Mouse (Mus musculus): ENCODE results near the gene Aifm2. TPM values are rescaled to one million over a fixed set of nuclear protein-coding genes. Genes with fewer than 3 reads are reported as not detected.

Gene Aifm2
- total RNA-seq, 2 experiments from 2014 or later: 6.7 to 10.3 TPM

GRCm38 (mm10) chr10:61695703-61696559, 19.1 kb upstream of the Aifm2 start:
- peak; percentile 29 to 33 for DNase-seq (ENCODE audit: extremely low spot score in 1 of 2, low spot score in 2 of 2)
- Histone ChIP-seq H3K4me3 (peak overlapping the region; percentile 100), H3K27ac (peak overlapping the region; percentile 68)
- intact Hi-C loops (cut with DNase I): loop anchor here (1.0 kb wide), 1 partner anchor 16 kb away; the partner anchor contains the start of gene Sar1a
- no peak for TF ChIP-seq CTCF (IDR thresholded peaks at IDR 0.05)

GRCm38 (mm10) chr10:61696560-61696823, 18.6 kb upstream of the Aifm2 start:
- peak overlapping the region; percentile 100 for H3K4me3 ChIP-seq
- no peak for TF ChIP-seq CTCF (IDR thresholded peaks at IDR 0.05)
- intact Hi-C loops (cut with DNase I): no loop called here
- no peak overlapping the region for H3K27ac ChIP-seq
- no peak for DNase-seq (ENCODE audit: extremely low spot score in 1 of 2, low spot score in 2 of 2)

GRCm38 (mm10) chr10:61697028-61697427, 18.0 kb upstream of the Aifm2 start:
- no peak overlapping the region for H3K27ac ChIP-seq
- DNase-seq (ENCODE audit: extremely low spot score in 1 of 2, low spot score in 2 of 2): no peak
- peak overlapping the region; percentile 100 for H3K4me3 ChIP-seq
- TF ChIP-seq CTCF (IDR thresholded peaks at IDR 0.05): no peak
- intact Hi-C loops (cut with DNase I): no loop called here

GRCm38 (mm10) chr10:61704663-61705062, 10.4 kb upstream of the Aifm2 start:
- intact Hi-C loops (cut with DNase I): no loop called here
- no peak for TF ChIP-seq CTCF (IDR thresholded peaks at IDR 0.05)
- Histone ChIP-seq H3K4me3 (no peak overlapping the region), H3K27ac (no peak overlapping the region)
- DNase-seq (ENCODE audit: extremely low spot score in 1 of 2, low spot score in 2 of 2): no peak

- Histone ChIP-seq H3K4me3 (no peak overlapping the region), H3K27ac (no peak overlapping the region)
- intact Hi-C loops (cut with DNase I): no loop called here
- no peak for DNase-seq (ENCODE audit: extremely low spot score in 1 of 2, low spot score in 2 of 2)
- no peak for TF ChIP-seq CTCF (IDR thresholded peaks at IDR 0.05)
These were observed 8.4 kb upstream of the Aifm2 start for GRCm38 (mm10) chr10:61706412-61707375.

- Histone ChIP-seq H3K4me3 (no peak overlapping the region), H3K27ac (no peak overlapping the region)
- DNase-seq (ENCODE audit: extremely low spot score in 1 of 2, low spot score in 2 of 2): no peak
- intact Hi-C loops (cut with DNase I): no loop called here
- no peak for TF ChIP-seq CTCF (IDR thresholded peaks at IDR 0.05)
These were observed 1.5 kb upstream of the Aifm2 start for GRCm38 (mm10) chr10:61713601-61714000.

GRCm38 (mm10) chr10:61714146-61714545, 917 bp upstream of the Aifm2 start:
- TF ChIP-seq CTCF (IDR thresholded peaks at IDR 0.05): no peak
- DNase-seq (ENCODE audit: extremely low spot score in 1 of 2, low spot score in 2 of 2): no peak
- no peak overlapping the region for H3K4me3 ChIP-seq
- intact Hi-C loops (cut with DNase I): no loop called here
- H3K27ac ChIP-seq: no peak overlapping the region

- no peak overlapping the region for H3K27ac ChIP-seq
- TF ChIP-seq CTCF (IDR thresholded peaks at IDR 0.05): no peak
- no peak for DNase-seq (ENCODE audit: extremely low spot score in 1 of 2, low spot score in 2 of 2)
- intact Hi-C loops (cut with DNase I): no loop called here
- H3K4me3 ChIP-seq: peak overlapping the region; percentile 49
These were observed 387 bp downstream of the Aifm2 start for GRCm38 (mm10) chr10:61715462-61715837.

- no peak for DNase-seq (ENCODE audit: extremely low spot score in 1 of 2, low spot score in 2 of 2)
- intact Hi-C loops (cut with DNase I): no loop called here
- no peak for TF ChIP-seq CTCF (IDR thresholded peaks at IDR 0.05)
- Histone ChIP-seq H3K27ac (no peak overlapping the region), H3K4me3 (no peak overlapping the region)
These were observed 1.2 kb downstream of the Aifm2 start for GRCm38 (mm10) chr10:61715996-61716864.

GRCm38 (mm10) chr10:61717406-61718296, 2.6 kb downstream of the Aifm2 start:
- Histone ChIP-seq H3K4me3 (no peak overlapping the region), H3K27ac (no peak overlapping the region)
- intact Hi-C loops (cut with DNase I): no loop called here
- no peak for DNase-seq (ENCODE audit: extremely low spot score in 1 of 2, low spot score in 2 of 2)
- TF ChIP-seq CTCF (IDR thresholded peaks at IDR 0.05): no peak

- TF ChIP-seq CTCF (IDR thresholded peaks at IDR 0.05): no peak
- no peak overlapping the region for H3K4me3 ChIP-seq
- intact Hi-C loops (cut with DNase I): no loop called here
These were observed 5.3 kb downstream of the Aifm2 start for GRCm38 (mm10) chr10:61720331-61720730.

More at GRCm38 (mm10) chr10:61720331-61720730, 5.3 kb downstream of the Aifm2 start:
- H3K27ac ChIP-seq: no peak overlapping the region
- no peak for DNase-seq (ENCODE audit: extremely low spot score in 1 of 2, low spot score in 2 of 2)

All from left cerebral cortex, adult 2 months (tissue).